Mouse (Mus musculus) embryonic facial prominence, embryonic 13.5 days (tissue): ENCODE data around the gene Grm4. TPM values are rescaled to one million over a fixed set of nuclear protein-coding genes. Genes with fewer than 3 reads are reported as not detected.

Experiments
- ATAC-seq: fragments of 200-750 bp; cut with Nextera tagmentation; 2 replicates; pipeline ENCODE4 v1.8.0; 2017; ENCODE audit warnings: low read depth; ENCODE audit not compliant: insufficient number of reproducible peaks, insufficient read depth, low FRiP score, low TSS enrichment
- H3K27ac ChIP-seq: fragments of 300-500 bp; sonication (generic); 2 replicates; pipeline ENCODE4 v1.5.1; 2015; ENCODE audit warnings: moderate library complexity, mild to moderate bottlenecking, inconsistent platforms
- H3K27me3 ChIP-seq: fragments of 300-500 bp; sonication (generic); 2 replicates; pipeline ENCODE4 v1.6.1; 2015; ENCODE audit warnings: mild to moderate bottlenecking, inconsistent platforms
- H3K36me3 ChIP-seq: fragments of 300-500 bp; sonication (generic); 2 replicates; pipeline ENCODE4 v1.6.1; 2015; ENCODE audit warnings: mild to moderate bottlenecking, inconsistent platforms
- H3K4me1 ChIP-seq: fragments of 300-500 bp; sonication (generic); 2 replicates; pipeline ENCODE4 v1.6.1; 2015; ENCODE audit warnings: inconsistent platforms
- H3K4me2 ChIP-seq: fragments of 300-500 bp; sonication (generic); 2 replicates; pipeline ENCODE4 v1.6.1; 2015; ENCODE audit warnings: moderate library complexity, mild to moderate bottlenecking, inconsistent platforms
- H3K4me3 ChIP-seq: fragments of 300-500 bp; sonication (generic); 2 replicates; pipeline ENCODE4 v1.5.1; 2015; ENCODE audit warnings: mild to moderate bottlenecking, inconsistent platforms
- H3K9ac ChIP-seq: fragments of 300-500 bp; sonication (generic); 2 replicates; pipeline ENCODE4 v1.6.1; 2015; ENCODE audit warnings: mild to moderate bottlenecking, inconsistent platforms
- H3K9me3 ChIP-seq: fragments of 300-500 bp; sonication (generic); 2 replicates; pipeline ENCODE4 v1.6.1; 2016; ENCODE audit warnings: inconsistent platforms
- WGBS: fragments of 180-500 bp; shearing (Covaris S2); methylation state at CpG from one replicate; pipeline ENCODE4 v1.1.7; 2015; ENCODE audit warnings: mixed read lengths; 5-methylcytosine and 5-hydroxymethylcytosine counted together
- polyA plus RNA-seq: library from polyadenylated mRNA; unstranded; fragments of >200 nt; fragmentation: Nextera tagmentation; extraction: Ambion mirVana; gene quantifications from 2 replicates; pipeline ENCODE4 v1.2.1, GENCODE M21; 2015

The Grm4 gene
- polyA plus RNA-seq, 1 experiment from 2014 or later = 0.38 TPM

DNA sequence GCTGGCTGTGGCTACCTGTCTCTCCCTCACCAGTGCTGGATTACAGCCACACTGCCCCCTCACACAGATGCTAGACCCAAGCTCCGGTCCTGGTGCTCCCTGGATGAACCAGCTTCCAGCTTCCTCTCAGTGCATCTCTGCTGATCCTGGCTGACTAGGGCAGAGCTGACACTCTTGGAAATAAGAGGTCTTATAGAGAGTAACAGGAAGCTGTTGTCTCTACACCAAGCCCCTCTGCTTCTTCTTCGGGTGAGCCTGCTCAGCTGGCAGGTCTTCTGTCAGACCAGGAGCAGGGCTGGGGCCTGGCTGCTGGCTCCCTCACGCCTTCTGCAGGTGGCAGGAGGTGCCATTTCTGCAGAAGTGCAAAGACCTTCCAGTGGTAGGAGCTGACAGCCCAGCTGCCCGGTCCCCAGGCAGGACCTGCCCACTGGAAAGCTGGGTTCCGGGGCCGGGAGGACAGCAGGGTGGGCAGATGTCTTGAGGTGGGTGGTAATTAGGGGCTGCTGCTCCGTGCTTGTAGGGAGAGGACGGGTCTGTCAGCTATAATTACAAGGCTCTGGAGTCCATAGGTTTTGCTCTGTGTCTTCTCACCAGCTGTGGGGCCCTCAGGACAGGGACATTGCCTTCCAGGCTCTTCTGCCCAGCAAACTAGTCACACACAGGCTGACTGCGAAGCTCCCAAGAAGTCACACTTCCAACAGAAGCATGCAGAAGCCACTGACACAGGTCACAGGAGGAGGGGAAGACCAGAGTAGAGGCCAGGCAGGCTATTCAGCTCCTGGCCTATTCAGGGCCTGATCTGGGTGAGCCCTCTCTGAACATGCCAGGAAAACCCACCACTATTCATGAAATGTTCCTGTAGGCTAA, 10.7 kb downstream of the Grm4 start:
- Histone ChIP-seq H3K27me3 (peaks cover 94% of the 10 kb centered on the region), H3K27ac (no peak overlapping the region), H3K9me3 (no peaks in the 10 kb centered on the region), H3K36me3 (no peaks in the 10 kb centered on the region), H3K4me1 (peaks cover 28% of the 10 kb centered on the region), H3K9ac (no peak overlapping the region), H3K4me2 (no peak overlapping the region), H3K4me3 (no peak overlapping the region)
- 51% methylated on average over 9 of the region's 9 CpGs for WGBS
- no peak for ATAC-seq

DNA sequence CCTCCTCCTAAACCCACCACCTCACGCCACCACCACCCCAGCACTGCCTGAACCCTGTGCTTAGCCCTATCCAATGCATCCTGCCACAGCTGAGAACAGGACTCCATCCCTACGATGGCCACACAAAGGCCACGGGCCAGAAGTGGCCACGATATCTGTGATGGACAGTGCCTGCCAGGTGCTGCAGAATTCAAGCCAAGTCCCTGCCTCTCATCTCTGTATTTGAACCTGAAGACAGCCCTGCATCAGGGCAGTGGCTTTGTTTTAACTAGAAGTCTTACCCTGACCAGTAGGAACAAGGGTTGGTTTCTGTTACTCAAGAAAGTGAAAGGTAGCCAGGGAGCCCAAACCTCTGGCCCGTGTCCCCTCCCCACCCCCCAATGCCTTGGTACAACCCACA, 12.1 kb downstream of the Grm4 start:
- WGBS = 79% methylated on average over 5 of the region's 5 CpGs
- Histone ChIP-seq H3K9me3 (no peaks in the 10 kb centered on the region), H3K36me3 (no peaks in the 10 kb centered on the region), H3K27me3 (peaks cover 79% of the 10 kb centered on the region), H3K4me2 (no peak overlapping the region), H3K4me3 (no peak overlapping the region), H3K4me1 (peaks cover 39% of the 10 kb centered on the region), H3K9ac (no peak overlapping the region), H3K27ac (no peak overlapping the region)
- no peak for ATAC-seq

DNA sequence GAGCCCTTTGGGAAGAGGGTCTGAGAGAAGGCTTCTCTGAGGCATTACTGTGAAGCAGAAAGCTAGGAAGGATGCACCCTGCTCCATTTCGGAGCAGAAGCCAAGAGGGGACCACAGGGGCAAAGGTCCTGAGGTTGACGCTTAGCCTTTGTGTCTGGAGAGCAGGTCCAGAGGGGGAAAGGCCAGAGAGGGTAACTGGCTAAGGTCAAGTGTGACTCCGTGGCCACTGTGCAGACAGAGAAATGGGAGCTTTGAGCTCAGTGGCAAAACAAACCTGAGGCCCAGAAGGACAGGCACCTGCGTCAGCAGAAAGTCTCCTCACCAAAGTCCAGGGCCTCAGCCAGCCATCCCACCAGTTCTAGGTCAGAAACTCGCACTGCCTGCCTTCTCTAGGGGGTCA, 12.7 kb downstream of the Grm4 start:
- no peak overlapping the region for H3K4me3 ChIP-seq
- peaks cover 34% of the 10 kb centered on the region for H3K4me1 ChIP-seq
- no peak overlapping the region for H3K4me2 ChIP-seq
- peaks cover 74% of the 10 kb centered on the region for H3K27me3 ChIP-seq
- H3K9me3 ChIP-seq = no peaks in the 10 kb centered on the region
- WGBS = 58% methylated on average over 5 of the region's 5 CpGs
- H3K9ac ChIP-seq = no peak overlapping the region
- no peak overlapping the region for H3K27ac ChIP-seq
- no peaks in the 10 kb centered on the region for H3K36me3 ChIP-seq
- no peak for ATAC-seq

GRCm38 (mm10) chr17:27508002-27508401, 13.2 kb downstream of the Grm4 start:
- peaks cover 71% of the 10 kb centered on the region for H3K27me3 ChIP-seq

GRCm38 (mm10) chr17:27507591-27507945, 13.6 kb downstream of the Grm4 start:
- WGBS = 80% methylated on average over 7 of the region's 7 CpGs
- H3K27ac ChIP-seq = no peak overlapping the region
- no peak overlapping the region for H3K4me3 ChIP-seq
- H3K27me3 ChIP-seq = peaks cover 71% of the 10 kb centered on the region
- H3K36me3 ChIP-seq = no peaks in the 10 kb centered on the region
- ATAC-seq = no peak
- no peak overlapping the region for H3K9ac ChIP-seq
- H3K9me3 ChIP-seq = no peaks in the 10 kb centered on the region
- H3K4me1 ChIP-seq = peaks cover 37% of the 10 kb centered on the region
- H3K4me2 ChIP-seq = no peak overlapping the region

More at GRCm38 (mm10) chr17:27508002-27508401, 13.2 kb downstream of the Grm4 start:
- no peak for ATAC-seq
- Histone ChIP-seq H3K36me3 (no peaks in the 10 kb centered on the region), H3K9ac (no peak overlapping the region), H3K9me3 (no peaks in the 10 kb centered on the region), H3K4me1 (peaks cover 34% of the 10 kb centered on the region), H3K4me2 (no peak overlapping the region), H3K27ac (no peak overlapping the region), H3K4me3 (no peak overlapping the region)
- WGBS = 71% methylated on average over 12 of the region's 12 CpGs

DNA sequence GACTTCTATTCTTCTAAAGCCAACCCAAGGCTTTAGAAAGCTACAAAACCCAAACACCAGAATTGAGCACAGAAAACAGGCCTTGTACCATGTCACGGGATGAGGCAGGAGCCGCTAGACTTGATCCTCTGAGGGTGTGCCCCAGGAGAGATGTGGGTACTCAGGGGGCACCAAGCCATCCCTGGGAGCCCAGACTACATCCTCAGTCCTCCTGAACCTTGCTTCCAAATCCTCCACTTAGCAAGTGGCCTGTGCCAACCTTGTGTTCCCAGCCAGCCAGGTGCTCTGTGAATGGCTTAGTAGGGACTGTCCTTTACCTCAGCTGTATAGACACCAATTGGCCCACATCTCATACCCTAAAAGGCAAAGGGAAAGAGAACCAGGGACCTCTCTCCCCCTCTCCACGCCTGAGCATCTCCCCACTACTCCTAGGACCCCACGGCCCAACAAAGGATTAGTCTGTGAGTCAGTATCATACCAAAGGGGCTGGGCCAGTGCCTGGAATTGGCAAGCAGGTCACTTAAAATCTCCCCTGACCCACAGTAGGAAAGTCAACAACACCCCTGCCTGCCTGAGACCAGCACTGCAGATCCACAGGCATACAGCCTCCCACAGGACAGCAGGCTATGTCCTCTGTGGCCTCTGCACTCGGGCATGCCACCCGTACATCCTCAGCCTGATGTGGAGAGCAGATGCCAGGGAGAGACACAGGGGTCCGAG, 14.2 kb downstream of the Grm4 start:
- H3K4me1 ChIP-seq = peaks cover 37% of the 10 kb centered on the region
- H3K27ac ChIP-seq = no peak overlapping the region
- H3K27me3 ChIP-seq = peaks cover 70% of the 10 kb centered on the region
- no peak overlapping the region for H3K9ac ChIP-seq
- no peaks in the 10 kb centered on the region for H3K36me3 ChIP-seq
- no peak overlapping the region for H3K4me3 ChIP-seq
- WGBS = 87% methylated on average over 7 of the region's 7 CpGs
- no peaks in the 10 kb centered on the region for H3K9me3 ChIP-seq
- no peak for ATAC-seq
- no peak overlapping the region for H3K4me2 ChIP-seq

GRCm38 (mm10) chr17:27506362-27506761, 14.8 kb downstream of the Grm4 start:
- H3K9me3 ChIP-seq = no peaks in the 10 kb centered on the region
- peaks cover 64% of the 10 kb centered on the region for H3K27me3 ChIP-seq
- no peak overlapping the region; the same call in 1 of the 2 replicates for H3K9ac ChIP-seq
- no peak for ATAC-seq
- no peak overlapping the region for H3K27ac ChIP-seq
- H3K36me3 ChIP-seq = no peaks in the 10 kb centered on the region
- peaks cover 40% of the 10 kb centered on the region for H3K4me1 ChIP-seq
- H3K4me3 ChIP-seq = no peak overlapping the region
- no peak overlapping the region for H3K4me2 ChIP-seq
- 47% methylated on average over 11 of the region's 11 CpGs for WGBS

GRCm38 (mm10) chr17:27505221-27505881, 15.9 kb downstream of the Grm4 start:
- Histone ChIP-seq H3K9me3 (no peaks in the 10 kb centered on the region), H3K4me3 (no peak overlapping the region), H3K9ac (peak overlapping the region; percentile 46; the same call in 1 of the 2 replicates), H3K27ac (peak overlapping the region; percentile 57), H3K27me3 (peaks cover 56% of the 10 kb centered on the region), H3K36me3 (no peaks in the 10 kb centered on the region), H3K4me1 (peaks cover 50% of the 10 kb centered on the region), H3K4me2 (peak overlapping the region; percentile 14; the same call in 1 of the 2 replicates)
- 13% methylated on average over 10 of the region's 10 CpGs for WGBS
- ATAC-seq = 0 out of 2 replicates have a peak, but pooled peaks have one; percentile 50

- H3K4me2 ChIP-seq = no peak overlapping the region
- no peak overlapping the region for H3K27ac ChIP-seq
- no peak overlapping the region for H3K4me3 ChIP-seq
- peaks cover 41% of the 10 kb centered on the region for H3K27me3 ChIP-seq
- 66% methylated on average over 7 of the region's 7 CpGs for WGBS
- no peak overlapping the region for H3K9ac ChIP-seq
- peaks cover 50% of the 10 kb centered on the region for H3K4me1 ChIP-seq
- H3K9me3 ChIP-seq = no peaks in the 10 kb centered on the region
- H3K36me3 ChIP-seq = no peaks in the 10 kb centered on the region
- ATAC-seq = no peak
Observed at GRCm38 (mm10) chr17:27503869-27504268, 17.3 kb downstream of the Grm4 start.

GRCm38 (mm10) chr17:27502736-27503445, 18.3 kb downstream of the Grm4 start:
- no peak overlapping the region for H3K27ac ChIP-seq

DNA sequence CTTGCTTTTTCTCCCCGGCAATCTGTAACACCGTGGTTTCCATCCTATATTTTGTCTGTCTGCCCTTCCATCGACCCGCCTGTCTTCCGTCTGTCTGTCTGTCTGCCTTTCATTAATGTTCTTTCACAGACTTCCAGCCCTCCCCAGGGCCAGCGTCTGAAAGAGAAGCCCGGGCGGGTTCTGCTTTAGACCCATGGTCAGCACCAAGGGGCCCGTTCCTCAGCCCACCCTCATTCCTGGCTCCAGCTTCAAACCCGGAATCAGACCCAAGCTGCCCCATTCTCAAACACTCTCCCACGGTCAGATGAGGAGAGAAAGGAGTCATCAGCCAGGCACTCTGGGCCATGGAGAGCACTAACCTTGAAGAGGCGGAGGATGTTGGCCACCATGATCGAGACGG, 18.9 kb downstream of the Grm4 start:
- Histone ChIP-seq H3K4me3 (no peak overlapping the region), H3K36me3 (no peaks in the 10 kb centered on the region), H3K9me3 (no peaks in the 10 kb centered on the region), H3K27me3 (peaks cover 25% of the 10 kb centered on the region), H3K9ac (no peak overlapping the region), H3K4me1 (peaks cover 50% of the 10 kb centered on the region), H3K27ac (0 out of 2 replicates have a peak overlapping the region, but pooled peaks have one; percentile 57), H3K4me2 (peak overlapping the region; percentile 51)
- 20% methylated on average over 14 of the region's 14 CpGs for WGBS
- ATAC-seq = no peak

More at GRCm38 (mm10) chr17:27502736-27503445, 18.3 kb downstream of the Grm4 start:
- Histone ChIP-seq H3K9ac (no peak overlapping the region), H3K27me3 (peaks cover 31% of the 10 kb centered on the region), H3K4me1 (peaks cover 50% of the 10 kb centered on the region), H3K9me3 (no peaks in the 10 kb centered on the region), H3K4me2 (no peak overlapping the region), H3K36me3 (no peaks in the 10 kb centered on the region), H3K4me3 (no peak overlapping the region)
- no peak for ATAC-seq
- 62% methylated on average over 31 of the region's 31 CpGs for WGBS
